Mouse (Mus musculus): Measurements from ENCODE around the gene Sumf2. TPM values are rescaled to one million over a fixed set of nuclear protein-coding genes. Genes with fewer than 3 reads are reported as not detected.
"Not testable (repeated sequence)": the region's sequence is repeated elsewhere in the genome, so short reads cannot be mapped to it uniquely, and the experiment has no call there.

Sumf2 gene
- polyA plus RNA-seq, 2 experiments, result 8.6 to 15.0 TPM

GRCm38 (mm10) chr5:129886271-129886670 lies 39.5 kb downstream of the Sumf2 start:
- TF ChIP-seq EP300 (IDR thresholded peaks at IDR 0.05; ENCODE audit: low read depth), result no peak
- no peak for TF ChIP-seq CTCF (IDR thresholded peaks at IDR 0.05; ENCODE audit: low read depth)
- peak in 1 of 3 experiments; percentile 48 for DNase-seq (ENCODE audit: low read depth in 3 of 3, low spot score in 3 of 3)
- 8% methylated on average over 10 of the region's 10 CpGs for WGBS (ENCODE audit: insufficient replicate concordance)

DNA sequence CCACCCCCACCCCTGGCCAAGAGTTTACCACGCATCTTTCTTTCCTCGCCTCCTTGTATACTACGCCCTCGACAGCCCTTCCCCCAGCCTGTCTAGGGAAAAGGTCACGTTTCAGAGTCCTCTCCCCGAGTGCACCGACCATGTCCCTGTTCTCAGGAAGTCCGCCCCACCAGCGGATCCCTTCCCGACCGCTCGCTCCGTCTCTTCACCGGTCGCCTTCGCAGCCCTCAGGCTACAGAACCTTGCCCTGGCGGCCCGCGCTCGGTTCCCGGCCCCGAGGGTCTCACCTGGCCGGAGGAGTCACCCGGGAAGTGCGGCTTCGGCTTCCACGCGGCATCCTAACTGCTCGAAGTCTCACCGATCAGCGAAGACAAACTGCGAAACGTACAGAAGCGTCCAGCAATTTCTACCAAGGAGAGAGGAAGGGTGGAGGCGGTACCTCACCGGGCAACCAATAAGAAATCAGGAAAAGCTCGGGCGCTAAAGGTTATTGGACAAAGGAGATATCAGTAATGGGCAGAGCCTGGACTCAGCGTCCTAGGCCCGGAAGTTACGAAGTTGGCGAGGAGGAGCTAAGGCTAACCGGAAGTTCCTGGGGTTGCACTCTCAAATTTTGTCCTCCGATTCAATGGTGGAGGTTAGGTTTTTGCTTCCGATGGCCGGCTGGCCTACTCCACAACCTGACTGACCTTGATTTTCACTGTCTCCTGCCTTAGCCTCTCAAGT lies 40.3 kb downstream of the Sumf2 start, which contains the start of gene Chchd2:
TSS of gene Chchd2 (minus strand) at position 560 of the 726 bp plus-strand sequence.
- H3K4me2 ChIP-seq (ENCODE audit: low read depth), result peak within 1 kb of the TSS; percentile 65
- peak within 1 kb of the TSS; percentile 84 for H3K9ac ChIP-seq (replicated peaks)
- peaks cover 19% of the 10 kb centered on the region for H3K36me3 ChIP-seq (replicated peaks; ENCODE audit: control insufficient read depth, insufficient read depth, low read depth)
- peak within 1 kb of the TSS; percentile 92 to 97 for H3K4me3 ChIP-seq (ENCODE audit: insufficient read depth in 1 of 2, low read depth in 2 of 2, low read length in 2 of 2)
- peak; percentile 97 to 98 (median 97) for DNase-seq (ENCODE audit: low read depth in 3 of 3, low spot score in 3 of 3)
- no peaks in the 10 kb centered on the region for H3K27me3 ChIP-seq (ENCODE audit: control insufficient read depth, insufficient read depth, low read length)
- TF ChIP-seq EP300 (IDR thresholded peaks at IDR 0.05; ENCODE audit: low read depth) (peak; percentile 49), CTCF (IDR thresholded peaks at IDR 0.05; ENCODE audit: low read depth) (no peak)
- peak; percentile 99 for ATAC-seq (ENCODE audit: insufficient read depth)
- peak within 1 kb of the TSS; percentile 93 for H3K27ac ChIP-seq
- under 1% methylated on average over 46 of the region's 46 CpGs for whole genome bisulfite sequencing (ENCODE audit: insufficient replicate concordance)
- H3K9me3 ChIP-seq (ENCODE audit: control insufficient read depth, low read length), result no peaks in the 10 kb centered on the region
- H3K4me1 ChIP-seq (replicated peaks; ENCODE audit: control insufficient read depth in 2 of 2, insufficient read depth in 2 of 2, low read length in 1 of 2), result peaks cover 9 to 10% of the 10 kb centered on the region in 2 experiments; a peak in 3 of 4 replicates

More at GRCm38 (mm10) chr5:129886271-129886670, 39.5 kb downstream of the Sumf2 start:
- peak overlapping the region; percentile 93 for H3K27ac ChIP-seq
- peaks cover 9 to 10% of the 10 kb centered on the region in 2 experiments; a peak in 3 of 4 replicates for H3K4me1 ChIP-seq (replicated peaks; ENCODE audit: control insufficient read depth in 2 of 2, insufficient read depth in 2 of 2, low read length in 1 of 2)
- H3K36me3 ChIP-seq (replicated peaks; ENCODE audit: control insufficient read depth, insufficient read depth, low read depth), result peaks cover 27% of the 10 kb centered on the region
- peak overlapping the region; percentile 84 for H3K9ac ChIP-seq (replicated peaks)
- H3K9me3 ChIP-seq (ENCODE audit: control insufficient read depth, low read length), result no peaks in the 10 kb centered on the region
- no peaks in the 10 kb centered on the region for H3K27me3 ChIP-seq (ENCODE audit: control insufficient read depth, insufficient read depth, low read length)
- peak overlapping the region; percentile 65 for H3K4me2 ChIP-seq (ENCODE audit: low read depth)
- peak overlapping the region; percentile 92 to 97 for H3K4me3 ChIP-seq (ENCODE audit: insufficient read depth in 1 of 2, low read depth in 2 of 2, low read length in 2 of 2)
- no peak for ATAC-seq (ENCODE audit: insufficient read depth)

- H3K4me2 ChIP-seq (ENCODE audit: low read depth); H3K9ac ChIP-seq (replicated peaks); H3K36me3 ChIP-seq (replicated peaks; ENCODE audit: control insufficient read depth, insufficient read depth, low read depth); DNase-seq (ENCODE audit: low read depth in 3 of 3, low spot score in 3 of 3); H3K27ac ChIP-seq; H3K4me3 ChIP-seq (ENCODE audit: insufficient read depth in 1 of 2, low read depth in 2 of 2, low read length in 2 of 2); H3K9me3 ChIP-seq (ENCODE audit: control insufficient read depth, low read length); ATAC-seq (ENCODE audit: insufficient read depth); H3K27me3 ChIP-seq (ENCODE audit: control insufficient read depth, insufficient read depth, low read length): not testable (repeated sequence)
- peaks cover 10 to 12% of the 10 kb centered on the region in 2 experiments; a peak in 3 of 4 replicates for H3K4me1 ChIP-seq (replicated peaks; ENCODE audit: control insufficient read depth in 2 of 2, insufficient read depth in 2 of 2, low read length in 1 of 2)
- WGBS (ENCODE audit: insufficient replicate concordance), result 68% methylated on average over 4 of the region's 7 CpGs
Observed at GRCm38 (mm10) chr5:129890390-129890789, 43.6 kb downstream of the Sumf2 start.

- peak; percentile 86 for DNase-seq (ENCODE audit: low read depth in 3 of 3, low spot score in 3 of 3)
- Histone ChIP-seq H3K27me3 (ENCODE audit: control insufficient read depth, insufficient read depth, low read length) (no peaks in the 10 kb centered on the region), H3K9ac (replicated peaks) (peak within 1 kb of the TSS; percentile 57), H3K4me2 (ENCODE audit: low read depth) (peak within 1 kb of the TSS; percentile 95), H3K36me3 (replicated peaks; ENCODE audit: control insufficient read depth, insufficient read depth, low read depth) (no peaks in the 10 kb centered on the region), H3K27ac (no peak within 1 kb of the TSS), H3K9me3 (ENCODE audit: control insufficient read depth, low read length) (no peaks in the 10 kb centered on the region), H3K4me1 (replicated peaks; ENCODE audit: control insufficient read depth in 2 of 2, insufficient read depth in 2 of 2, low read length in 1 of 2) (peaks cover 4 to 7% of the 10 kb centered on the region in 2 experiments; a peak in 3 of 4 replicates), H3K4me3 (ENCODE audit: insufficient read depth in 1 of 2, low read depth in 2 of 2, low read length in 2 of 2) (peak within 1 kb of the TSS; percentile 58 to 65)
- ATAC-seq (ENCODE audit: insufficient read depth), result peak; percentile 100
- no peak for TF ChIP-seq EP300 (IDR thresholded peaks at IDR 0.05; ENCODE audit: low read depth)
- no peak for TF ChIP-seq CTCF (IDR thresholded peaks at IDR 0.05; ENCODE audit: low read depth)
- WGBS (ENCODE audit: insufficient replicate concordance), result 2% methylated on average over 44 of the region's 44 CpGs
Observed at GRCm38 (mm10) chr5:129895198-129896088, 48.7 kb downstream of the Sumf2 start, which contains the start of gene Zbed5. Gene Zbed5 (plus strand): TSS chr5:129895723.
